Mouse (Mus musculus) kidney, adult 2 months (tissue): Measurements from ENCODE around the gene Map4k5.

Experiments
- CTCF ChIP-seq: fragments of 200-500 bp; conservative IDR thresholded peaks from 2 replicates; pipeline ENCODE4 v1.5.1; 2011; ENCODE audit warnings: low read depth, mild to moderate bottlenecking, control low read depth, low read length, moderate library complexity, mixed read lengths; ENCODE audit not compliant: insufficient read depth, insufficient read length
- POLR2A ChIP-seq: fragments of 200-500 bp; IDR thresholded peaks from one replicate; pipeline ENCODE4 v1.6.1; 2011; ENCODE audit warnings: low read depth, low read length, control low read depth

- TF ChIP-seq POLR2A (no peak), CTCF (no peak)
Observed at GRCm38 (mm10) chr12:69867338-69867737, 25.7 kb downstream of the Map4k5 start.
